Mouse (Mus musculus): ENCODE data around the gene Gm21518. TPM values are rescaled to one million over a fixed set of nuclear protein-coding genes. Genes with fewer than 3 reads are reported as not detected.
"Not testable (repeated sequence)": the region's sequence is repeated elsewhere in the genome, so short reads cannot be mapped to it uniquely, and the experiment has no call there.

The Gm21518 gene
- not detected in 2 replicates for total RNA-seq (2014; rRNA removed)
- polyA plus RNA-seq (2015; fragmentation: Nextera tagmentation; extraction: Ambion mirVana) = not detected in 2 replicates

- not testable (repeated sequence) for H3K36me3 ChIP-seq (ENCODE audit: insufficient read depth); H3K9me3 ChIP-seq (ENCODE audit: low read length); H3K9ac ChIP-seq; H3K4me3 ChIP-seq (ENCODE audit: low read depth, low read length); DNase-seq; H3K27ac ChIP-seq (ENCODE audit: low read depth, low read length); ATAC-seq; H3K27me3 ChIP-seq (ENCODE audit: insufficient read depth, low read length); H3K4me1 ChIP-seq (ENCODE audit: insufficient read depth); H3K4me2 ChIP-seq (ENCODE audit: low read depth)
- no CpG with 5 or more reads among the region's 6 CpGs for WGBS
These were observed at the start of gene Gm21518 for GRCm38 (mm10) chrY:62190566-62190965. Gene Gm21518, plus strand, starts transcription at chrY:62190866.
